ENCODE assay signal across 22 mouse cellular contexts in the genomic region with DNA sequence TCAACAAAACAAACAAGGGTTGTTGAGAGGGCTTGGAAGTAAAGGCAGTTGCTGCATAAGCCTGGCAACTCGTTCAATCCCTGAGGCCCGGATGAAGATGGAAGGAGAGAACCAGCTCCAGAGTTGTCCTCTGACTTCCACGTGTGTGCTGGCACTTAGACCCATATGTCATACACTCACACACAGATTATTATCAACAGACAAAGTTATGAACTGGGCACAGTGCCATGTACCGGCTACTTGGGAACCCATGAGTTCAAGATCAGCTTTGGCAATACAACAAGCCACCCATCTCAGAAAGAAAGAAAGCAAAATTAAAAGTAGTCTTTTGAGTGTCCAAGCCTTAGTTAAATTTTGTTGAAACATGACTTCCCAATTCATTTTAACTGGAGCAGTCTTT.
"Had no signal": no experiment of that assay in that cellular context is flagged by ENCODE, and none has a peak within 500 bp of the region (broad histone marks: within the 10 kb centered on the region; RNA-seq: fewer than 3 reads in every experiment).

No protein-coding gene starts in this region.

- DNase-seq: gastrocnemius, postnatal 14 days; gastrocnemius, postnatal 36 days; heart, adult 18-20 months; heart, postnatal 14 days; heart, postnatal 36 days; kidney, adult 18-20 months; kidney, adult 8-10 months; kidney, postnatal 14 days; kidney, postnatal 36 days; layer of hippocampus, adult 9-11 months; liver; liver, embryonic 13.5 days had no signal

- H3K4me1 ChIP-seq: heart, embryonic 13.5 days; heart, embryonic 15.5 days; hindbrain, embryonic 13.5 days; hindbrain, embryonic 15.5 days; limb, embryonic 10.5 days; limb, embryonic 12.5 days; liver, embryonic 13.5 days; liver, embryonic 15.5 days had no signal

- H3K4me3 ChIP-seq: heart, embryonic 13.5 days; heart, embryonic 15.5 days; hindbrain, embryonic 13.5 days; hindbrain, embryonic 15.5 days; left cerebral cortex, adult 2 months; limb, embryonic 10.5 days; limb, embryonic 12.5 days; liver, embryonic 13.5 days; liver, embryonic 15.5 days had no signal

- H3K27ac ChIP-seq: heart, embryonic 13.5 days; heart, embryonic 15.5 days; hindbrain, embryonic 13.5 days; hindbrain, embryonic 15.5 days; hindbrain, postnatal 0 days; left cerebral cortex, adult 2 months; limb, embryonic 10.5 days; limb, embryonic 12.5 days; liver, embryonic 13.5 days; liver, embryonic 15.5 days had no signal

- H3K27me3 ChIP-seq: heart, embryonic 13.5 days; heart, embryonic 15.5 days; hindbrain, embryonic 13.5 days; hindbrain, embryonic 15.5 days; limb, embryonic 12.5 days; liver, embryonic 13.5 days; liver, embryonic 15.5 days had no signal

- ATAC-seq: hindbrain, postnatal 0 days; intestine, embryonic 16.5 days had no signal
